Mouse (Mus musculus): ENCODE measurements at regions not wholly inside any gene's neighbourhood (a gene's known extent, or its start where the extent isn't known, plus 50 kb on each side); places are given as distances from the start of the nearest gene placed in this dataset.

- no peak for DNase-seq (ENCODE audit: low read depth, low spot score)
These were observed 154.0 kb downstream of the Dusp6 start for GRCm38 (mm10) chr10:99416896-99417479.

DNA sequence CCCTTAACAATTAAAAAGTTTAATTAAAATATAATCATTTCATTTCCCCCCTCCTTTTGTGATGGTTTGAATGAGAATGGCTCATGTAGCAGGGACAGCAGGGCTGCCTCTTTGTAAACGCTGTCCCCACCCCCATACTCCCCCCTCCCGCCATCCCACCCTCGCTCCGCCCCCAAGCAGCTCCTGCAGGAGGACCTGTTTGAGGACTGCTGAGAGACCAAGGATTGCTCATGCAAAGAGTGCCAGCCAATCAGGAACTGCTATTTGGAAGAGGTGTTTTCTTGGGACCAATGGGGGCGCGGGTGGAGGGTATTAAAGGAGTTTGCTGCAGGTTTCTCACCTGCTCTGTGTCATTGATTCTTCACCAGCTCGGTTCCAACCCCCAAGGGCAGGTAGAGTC is 154.6 kb downstream of the Dusp6 start:
- DNase-seq (ENCODE audit: low read depth, low spot score), result peak; percentile 78

- DNase-seq (ENCODE audit: low read depth, low spot score), result no peak
These were observed 155.5 kb downstream of the Dusp6 start for GRCm38 (mm10) chr10:99418497-99418896.

- no peak for DNase-seq (ENCODE audit: low read depth, low spot score)
These were observed 156.5 kb downstream of the Dusp6 start for GRCm38 (mm10) chr10:99419532-99419931.

DNA sequence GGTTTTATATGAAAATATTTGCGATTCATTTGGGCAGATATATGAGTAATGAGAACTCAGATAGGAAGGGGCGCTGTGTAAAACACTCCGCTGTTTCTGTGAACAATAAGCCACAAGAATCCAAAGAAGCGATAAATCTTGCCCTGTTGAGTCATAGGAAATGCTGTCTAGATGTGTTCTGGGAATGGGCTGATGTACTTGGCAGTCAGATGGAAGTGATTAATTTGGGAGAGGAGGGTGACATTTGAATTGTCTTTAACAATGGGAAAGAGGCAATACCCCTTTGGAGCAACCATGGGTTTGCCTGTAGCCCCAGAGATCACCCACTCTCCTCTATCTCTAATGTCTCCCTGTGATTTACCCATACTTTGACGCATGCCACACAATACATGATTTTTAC is 160.4 kb downstream of the Dusp6 start:
- no peak for DNase-seq (ENCODE audit: low read depth, low spot score)

DNA sequence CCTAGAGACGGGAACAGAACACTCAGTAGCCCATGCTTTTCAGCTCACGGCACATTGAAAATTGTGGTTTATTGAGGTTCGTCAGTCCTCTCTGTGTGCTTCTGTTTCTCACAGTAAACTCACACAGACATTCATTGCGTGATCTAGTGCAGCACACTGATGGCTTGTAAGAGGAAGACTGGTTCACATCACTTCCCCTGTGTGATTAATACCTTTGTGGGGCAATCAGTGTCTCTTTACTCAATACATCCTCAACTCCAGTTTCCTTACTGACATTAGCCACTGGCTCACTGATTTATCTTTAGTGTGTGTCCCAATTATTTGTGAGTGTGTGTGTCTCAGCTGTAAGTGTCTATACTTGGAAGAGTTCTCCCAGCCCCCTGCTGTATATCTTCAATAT is 162.2 kb downstream of the Dusp6 start:
- DNase-seq (ENCODE audit: low read depth, low spot score), result no peak

DNA sequence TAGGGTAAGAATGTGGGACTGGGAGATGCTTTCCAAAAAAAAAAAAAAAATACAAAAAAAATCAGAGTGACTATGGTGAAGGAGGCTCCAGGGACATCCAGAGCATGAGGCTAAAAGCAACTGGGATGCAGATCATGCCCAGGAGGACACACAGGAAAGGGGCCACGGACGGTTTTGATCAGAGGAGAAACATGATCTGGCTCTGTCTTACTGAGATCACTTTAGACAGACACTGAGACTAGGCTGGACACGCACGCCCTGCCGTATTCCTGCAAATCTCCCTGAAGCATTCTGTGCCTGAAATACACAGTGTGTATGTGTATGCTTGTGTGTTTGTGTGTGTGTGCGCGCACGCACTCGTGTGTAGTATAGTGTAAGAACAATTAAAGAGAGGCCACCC is 167.1 kb downstream of the Dusp6 start:
- no peak for DNase-seq (ENCODE audit: low read depth, low spot score)

DNA sequence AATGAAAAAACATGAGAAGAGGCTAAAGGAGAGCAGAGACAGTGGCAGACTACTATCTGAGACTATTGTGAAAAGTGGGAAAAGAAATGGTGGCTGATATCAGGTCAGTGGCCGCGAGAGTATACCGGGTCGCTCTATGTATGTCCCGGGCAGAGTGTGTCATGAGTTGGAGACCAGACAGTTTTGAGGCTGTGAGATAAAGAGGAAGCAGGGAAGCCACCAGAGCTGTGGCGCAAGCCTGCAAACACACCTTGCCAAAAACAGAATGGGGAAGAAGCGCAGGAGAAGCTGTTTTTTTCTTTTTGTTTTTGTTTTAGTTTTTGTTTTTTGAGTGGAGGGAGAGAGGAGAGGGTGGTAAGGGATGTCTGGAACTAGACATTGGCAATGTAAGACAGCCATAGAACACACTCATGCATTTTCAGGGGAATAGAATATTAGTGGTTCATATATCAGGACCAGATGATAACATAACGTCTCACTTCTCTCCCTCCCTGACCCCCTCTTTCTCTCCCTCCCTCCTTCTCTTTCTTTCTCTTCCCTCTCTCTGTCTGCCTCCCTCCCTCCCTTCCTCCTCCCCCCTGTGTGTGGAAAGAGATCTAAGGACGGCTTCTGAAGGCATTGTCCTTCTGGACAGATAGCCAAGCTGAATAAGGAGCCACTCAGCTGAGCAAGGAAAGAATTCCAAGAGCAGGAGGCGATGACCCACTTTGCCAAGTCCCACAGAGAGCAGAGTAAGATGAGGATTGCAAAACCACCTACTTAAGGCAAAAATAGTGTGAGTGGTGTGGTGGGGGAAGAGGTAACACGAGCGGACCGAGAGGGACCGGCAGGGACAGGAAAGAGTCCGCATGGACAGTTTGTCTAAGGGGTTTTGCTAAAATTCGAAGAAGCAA is 167.9 kb downstream of the Dusp6 start:
- no peak for DNase-seq (ENCODE audit: low read depth, low spot score)

DNA sequence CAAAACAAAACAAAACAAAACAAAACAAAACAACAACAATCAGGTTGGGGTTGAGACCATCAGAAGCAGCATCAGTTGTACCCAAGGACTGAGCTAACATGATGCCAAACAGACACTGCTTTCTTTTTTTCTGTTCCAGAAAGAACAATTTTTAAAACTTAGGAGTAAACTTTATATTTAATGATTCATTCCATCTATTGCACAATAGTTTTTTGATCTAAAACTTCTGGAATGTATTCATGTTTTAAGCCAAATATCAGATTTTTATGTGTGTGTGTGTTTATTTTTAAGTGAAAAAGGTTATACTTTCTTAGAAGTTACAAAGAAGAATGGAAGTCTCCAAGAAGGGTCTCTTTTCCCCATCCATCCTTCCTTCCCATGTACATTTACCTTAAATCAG is 174.0 kb downstream of the Dusp6 start:
- no peak for DNase-seq (ENCODE audit: low read depth, low spot score)

DNA sequence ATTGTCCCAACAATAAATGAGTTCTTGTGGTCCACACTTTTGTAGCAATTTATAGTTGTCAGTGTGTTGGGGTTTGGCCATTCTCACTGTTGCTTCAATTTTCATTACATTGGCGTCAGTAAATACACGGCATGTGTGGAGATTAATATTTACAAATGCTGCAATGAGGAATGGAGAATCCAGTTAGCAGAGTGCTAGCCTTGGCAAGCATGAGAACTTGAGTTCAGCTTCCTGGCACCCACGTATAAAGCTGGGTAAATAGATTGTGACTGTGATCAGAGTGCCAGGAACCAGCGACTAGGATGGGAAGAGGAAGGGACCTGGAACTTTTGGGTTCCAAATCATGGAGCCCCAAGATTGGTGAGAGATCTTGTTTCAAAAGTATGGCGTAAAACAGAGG is 177.1 kb downstream of the Dusp6 start:
- DNase-seq (ENCODE audit: low read depth, low spot score), result no peak

DNA sequence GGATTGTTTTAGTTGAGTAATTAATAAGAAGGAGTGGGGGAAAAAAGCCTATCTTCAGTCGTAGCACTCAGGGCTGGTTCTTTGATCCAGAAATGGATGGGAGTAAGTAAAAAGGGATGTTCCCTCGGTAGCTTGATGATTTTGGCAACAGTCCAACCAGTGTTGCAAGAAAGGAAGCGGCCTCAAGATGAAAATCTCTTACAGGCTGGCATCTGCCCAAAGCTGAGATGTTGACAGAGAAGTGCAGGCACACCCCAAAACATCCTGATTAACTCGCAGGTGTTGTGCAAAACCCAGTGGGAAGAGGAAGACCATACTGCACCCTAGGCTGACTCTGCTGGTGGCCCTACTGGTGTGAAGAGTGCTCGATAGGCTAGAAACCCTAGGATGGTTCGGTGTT is 178.0 kb downstream of the Dusp6 start:
- DNase-seq (ENCODE audit: low read depth, low spot score), result no peak

- no peak for DNase-seq (ENCODE audit: low read depth, low spot score)
These were observed 178.9 kb downstream of the Dusp6 start for GRCm38 (mm10) chr10:99441931-99442330.

GRCm38 (mm10) chr10:99443453-99444170 is 180.6 kb downstream of the Dusp6 start:
- no peak for DNase-seq (ENCODE audit: low read depth, low spot score)

- DNase-seq (ENCODE audit: low read depth, low spot score), result no peak
These were observed 187.9 kb downstream of the Dusp6 start for GRCm38 (mm10) chr10:99450714-99451625.

GRCm38 (mm10) chr10:99451639-99452417 is 188.8 kb downstream of the Dusp6 start:
- DNase-seq (ENCODE audit: low read depth, low spot score), result no peak

GRCm38 (mm10) chr10:99456180-99456579 is 193.1 kb downstream of the Dusp6 start:
- no peak for DNase-seq (ENCODE audit: low read depth, low spot score)

DNA sequence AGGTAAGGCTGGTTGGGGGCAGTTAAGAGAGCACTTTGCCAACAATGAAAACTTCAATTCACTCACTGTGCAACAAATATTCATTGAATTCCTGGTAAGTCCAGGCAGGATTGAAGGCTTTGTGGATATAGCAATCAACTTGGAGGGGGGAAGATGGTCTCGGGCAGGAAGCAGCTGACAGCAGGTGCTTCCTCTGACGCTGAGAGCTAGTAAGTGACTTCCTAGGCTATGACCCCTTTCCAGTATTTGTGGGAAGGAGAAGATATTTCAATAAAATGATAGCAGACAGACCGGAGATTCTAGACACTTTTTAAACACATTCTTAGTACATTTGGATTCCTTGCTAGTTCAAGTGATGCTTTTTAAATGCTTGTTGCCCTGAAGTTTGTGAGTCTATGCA is 195.0 kb downstream of the Dusp6 start:
- peak; percentile 35 for DNase-seq (ENCODE audit: low read depth, low spot score)

DNA sequence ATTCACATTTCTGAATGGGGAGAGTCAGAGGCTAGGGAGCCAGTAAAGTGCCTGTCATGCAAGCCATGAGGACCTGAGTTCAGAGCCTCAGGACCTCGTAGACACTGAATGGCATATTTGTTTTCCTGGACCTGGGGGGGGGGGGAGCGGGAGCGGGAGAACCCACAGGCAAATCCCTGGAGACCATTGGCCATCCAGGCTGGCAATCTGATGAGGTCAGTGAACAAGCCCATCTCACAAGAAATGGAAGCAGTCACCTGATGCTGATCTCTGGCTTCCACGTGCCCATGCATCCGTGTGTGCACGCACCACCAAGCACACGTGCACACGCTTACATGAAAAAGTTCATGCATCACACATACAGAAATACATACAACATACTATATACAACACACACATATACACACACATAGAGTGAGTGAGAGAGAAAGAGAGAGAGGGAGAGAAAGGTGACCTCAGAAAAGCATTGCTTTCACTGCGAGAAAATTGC is 196.2 kb downstream of the Dusp6 start:
- no peak for DNase-seq (ENCODE audit: low read depth, low spot score)

GRCm38 (mm10) chr10:99459823-99460361 is 196.9 kb downstream of the Dusp6 start:
- peak; percentile 86 for DNase-seq (ENCODE audit: low read depth, low spot score)

DNA sequence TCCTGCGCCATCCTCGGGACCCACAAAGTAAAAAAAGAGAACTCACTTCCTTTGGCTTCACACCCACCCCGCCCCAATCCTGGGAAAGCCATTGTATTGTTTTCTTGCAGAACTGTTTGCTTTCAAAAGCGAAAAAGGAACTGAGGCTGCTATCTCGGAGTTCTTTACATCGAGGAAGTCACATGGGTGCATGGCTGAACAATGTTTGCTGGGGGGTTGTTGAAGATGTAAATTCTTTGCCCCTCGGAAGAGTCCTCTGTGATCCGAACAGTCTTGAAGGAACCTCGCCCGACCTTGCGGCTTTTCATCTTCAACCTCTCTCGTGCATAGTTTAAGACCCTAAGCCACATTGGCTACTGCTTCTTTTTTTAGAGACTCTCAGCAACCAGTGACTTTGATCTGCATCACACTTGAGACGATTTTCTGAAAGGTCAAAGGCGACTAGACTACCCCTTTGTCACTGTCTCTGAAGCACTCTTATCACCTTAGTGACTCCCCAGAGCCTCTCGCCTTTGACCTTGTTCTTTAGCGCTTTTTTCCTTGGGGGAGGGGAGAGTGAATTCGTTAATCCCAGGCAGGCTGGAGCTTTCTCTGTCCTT is 197.9 kb downstream of the Dusp6 start:
- peak; percentile 94 for DNase-seq (ENCODE audit: low read depth, low spot score)

All from ZHBTc4 (cell line).